Mouse (Mus musculus): ENCODE measurements around the gene Hacd3.
"Not testable (repeated sequence)": the region's sequence is repeated elsewhere in the genome, so short reads cannot be mapped to it uniquely, and the experiment has no call there.

Gene Hacd3

DNA sequence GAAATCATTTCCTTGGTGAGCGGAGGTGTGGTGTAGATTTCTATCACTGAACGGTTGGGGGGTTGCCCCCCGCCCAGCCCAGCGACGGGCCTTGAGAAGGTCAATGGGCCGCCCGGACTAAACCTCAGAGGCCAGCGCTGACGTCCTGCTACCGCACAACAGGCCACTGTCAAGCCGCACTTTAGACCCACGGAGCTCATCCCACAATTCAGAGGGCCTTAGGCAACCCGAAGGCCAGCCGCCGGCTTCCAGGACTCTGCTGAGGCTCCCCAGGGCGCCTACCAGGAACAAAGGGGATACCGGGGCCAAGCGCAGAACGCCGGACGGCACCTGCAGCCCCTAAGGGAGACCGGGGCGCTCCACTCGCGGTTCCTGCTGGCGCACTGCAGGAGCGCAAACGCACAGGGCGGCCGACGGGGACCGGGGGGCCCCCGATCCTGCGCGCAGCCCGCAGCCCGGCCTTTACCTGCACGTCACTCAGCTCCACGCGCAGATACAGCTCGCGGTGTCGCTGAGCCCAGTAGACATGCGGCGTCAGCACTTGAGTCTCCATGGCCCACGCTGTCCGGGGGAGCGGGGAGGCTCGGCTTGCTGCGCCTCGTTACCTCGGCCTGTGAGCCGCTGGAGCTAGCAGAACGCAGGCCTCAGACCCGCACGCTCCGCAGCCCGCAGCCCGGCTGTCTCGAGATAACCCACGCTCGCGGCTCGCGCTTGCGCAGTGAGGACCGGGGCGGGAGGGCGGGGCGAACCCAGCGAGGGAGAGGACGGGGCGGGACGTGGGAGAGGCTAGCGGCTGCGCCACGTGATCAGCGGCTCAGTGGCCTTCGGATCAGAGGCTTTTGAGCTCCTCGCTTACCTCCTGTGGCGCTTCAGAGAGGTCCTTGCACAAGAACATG is at the start of gene Hacd3:
Gene Hacd3, minus strand, starts transcription at position 703 of the 896 bp plus-strand sequence.
- DNase-seq = peak; percentile 96

- DNase-seq = no peak
Measured at GRCm38 (mm10) chr9:65070587-65070986, 49.1 kb upstream of the Hacd3 start.

DNA sequence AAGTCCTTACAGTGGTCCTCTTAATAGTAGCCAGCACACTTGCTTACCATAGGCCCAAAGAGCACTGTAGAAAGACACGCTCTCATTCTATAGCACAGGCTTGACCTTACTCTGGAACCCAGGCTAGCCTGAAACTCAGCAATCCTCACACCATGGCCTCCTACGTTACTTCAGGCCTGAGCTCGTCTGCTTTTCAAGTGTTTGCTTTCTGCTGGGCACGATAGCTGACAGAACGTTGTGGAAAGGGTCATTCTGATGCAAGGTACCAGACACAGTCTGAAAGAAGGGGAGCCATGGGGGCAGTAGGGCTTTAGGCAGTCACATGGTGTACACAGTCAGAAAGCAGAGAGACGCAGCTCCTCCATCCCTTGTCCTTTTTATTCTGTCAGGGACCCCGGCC is 42.8 kb upstream of the Hacd3 start:
- DNase-seq = no peak

DNA sequence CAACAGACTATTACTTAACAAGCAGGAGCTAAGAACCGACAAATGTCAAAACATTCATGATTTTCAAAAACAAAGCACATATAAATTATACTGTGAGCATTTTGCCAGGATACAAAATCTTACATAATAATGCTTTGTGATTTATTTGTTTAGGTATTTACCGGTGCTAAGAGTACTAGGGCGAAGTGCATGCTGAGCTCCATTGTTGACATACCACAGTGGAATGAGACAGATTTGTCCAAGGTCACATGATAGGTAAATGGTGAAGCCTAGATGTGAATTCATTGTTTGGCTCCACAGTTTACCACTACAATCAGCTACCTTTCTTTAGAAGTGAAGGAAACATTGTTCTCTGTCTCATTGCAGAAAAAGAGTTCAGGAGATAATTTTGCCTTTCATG is 29.5 kb upstream of the Hacd3 start:
- no peak for DNase-seq

GRCm38 (mm10) chr9:65049422-65049821 is 27.9 kb upstream of the Hacd3 start:
- DNase-seq = no peak

- DNase-seq = no peak
Measured at GRCm38 (mm10) chr9:65046993-65047392, 25.5 kb upstream of the Hacd3 start.

- peak; percentile 33 for DNase-seq
Measured at GRCm38 (mm10) chr9:65041430-65041829, 19.9 kb upstream of the Hacd3 start.

DNA sequence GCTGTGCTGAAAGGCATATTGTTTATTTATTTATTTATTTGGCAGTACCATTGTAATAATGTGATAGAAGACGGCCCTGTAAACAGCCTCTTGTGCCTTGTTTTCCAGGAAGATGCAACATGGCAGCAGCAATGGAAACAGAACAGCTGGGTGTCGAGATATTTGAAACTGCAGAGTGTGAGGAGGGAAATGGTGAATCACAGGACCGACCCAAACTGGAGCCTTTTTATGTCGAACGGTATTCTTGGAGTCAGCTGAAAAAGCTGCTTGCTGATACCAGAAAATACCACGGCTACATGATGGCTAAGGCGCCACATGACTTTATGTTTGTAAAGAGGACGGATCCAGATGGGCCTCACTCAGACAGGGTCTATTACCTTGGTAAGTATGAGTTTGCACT is 15.4 kb upstream of the Hacd3 start:
- DNase-seq = no peak

DNA sequence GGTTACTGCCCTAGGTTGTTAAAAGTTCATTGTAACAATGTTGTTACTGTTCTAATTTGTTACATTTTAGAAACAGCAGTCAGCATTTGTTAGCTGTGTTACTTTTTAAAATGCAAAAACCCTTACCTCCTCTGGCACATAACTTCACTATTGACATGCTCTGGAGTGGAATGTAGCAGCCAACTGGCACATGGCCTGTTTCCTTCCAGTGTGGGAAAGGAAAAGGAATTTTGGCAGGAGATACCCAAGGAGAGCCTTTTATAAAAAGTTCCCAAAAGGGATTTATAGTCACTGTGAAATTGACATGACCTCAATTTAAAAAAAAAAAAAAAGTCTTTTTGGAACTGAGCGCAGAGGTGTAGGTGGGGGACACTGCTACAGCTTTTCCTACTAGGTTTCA is 15.0 kb upstream of the Hacd3 start:
- no peak for DNase-seq

- peak; percentile 96 for DNase-seq
Measured at GRCm38 (mm10) chr9:65032269-65033108, 11.0 kb upstream of the Hacd3 start, which contains the start of gene Dpp8. Gene Dpp8, plus strand, starts transcription at chr9:65032414.

DNA sequence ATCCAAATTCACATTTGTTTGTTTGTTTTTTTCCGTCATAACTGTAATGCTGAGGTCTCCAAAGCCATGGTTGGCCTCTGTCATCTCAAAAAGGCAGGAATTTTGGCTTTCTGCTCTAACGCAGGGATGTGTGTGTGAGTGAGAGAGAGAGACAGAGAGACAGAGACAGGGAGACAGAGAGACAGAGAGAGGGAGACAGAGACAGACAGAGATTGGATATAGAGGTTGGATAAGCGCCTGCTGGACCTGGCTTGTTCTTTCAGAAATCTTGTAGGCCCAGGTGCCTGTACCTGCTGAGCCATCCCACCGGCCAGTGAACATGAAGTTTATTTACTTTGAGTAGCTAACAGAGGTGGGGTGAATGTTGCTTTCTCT is 10.4 kb upstream of the Hacd3 start:
- DNase-seq = no peak

- not testable (repeated sequence) for DNase-seq
Measured at GRCm38 (mm10) chr9:65031355-65031754, 9.9 kb upstream of the Hacd3 start.

- DNase-seq = no peak
Measured at GRCm38 (mm10) chr9:65028313-65028712, 6.8 kb upstream of the Hacd3 start.

DNA sequence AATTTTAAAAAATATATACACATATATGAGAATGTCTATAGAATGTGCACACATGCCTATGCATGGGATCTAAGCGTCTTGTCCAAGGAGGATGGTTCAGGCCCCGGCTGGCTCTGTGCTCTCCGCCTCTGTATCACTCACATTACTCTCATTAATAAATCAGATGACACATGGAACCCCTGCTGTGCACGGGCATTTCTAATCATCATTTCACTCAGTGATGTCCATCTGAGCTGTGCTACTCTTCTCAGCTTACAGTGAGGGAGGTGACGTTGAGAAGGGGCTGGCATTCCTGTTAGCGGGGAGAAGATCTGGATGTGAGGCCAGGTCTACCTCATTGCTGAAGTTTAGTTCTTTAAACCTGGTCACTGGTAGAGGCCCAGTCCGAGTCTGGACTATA is 5.7 kb upstream of the Hacd3 start:
- peak; percentile 35 for DNase-seq

DNA sequence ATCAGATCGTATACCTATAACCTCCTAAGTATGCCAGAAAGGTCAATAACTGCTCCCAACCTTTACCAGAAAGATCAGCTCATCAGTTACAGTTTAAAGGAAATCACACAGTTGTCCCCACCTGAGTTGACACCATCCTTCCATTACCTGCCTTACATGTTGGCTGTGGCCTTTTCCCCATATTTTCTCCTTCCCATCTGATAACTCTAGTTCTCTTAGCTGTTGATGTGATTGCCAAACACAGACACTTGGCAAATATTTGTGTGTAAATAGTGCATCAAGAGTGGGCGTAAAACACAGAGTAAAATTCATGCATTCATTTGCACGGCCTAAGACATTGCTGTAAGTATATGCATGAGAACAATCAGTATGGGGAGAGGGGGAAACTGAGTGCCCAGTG is 2.0 kb upstream of the Hacd3 start:
- DNase-seq = no peak

DNA sequence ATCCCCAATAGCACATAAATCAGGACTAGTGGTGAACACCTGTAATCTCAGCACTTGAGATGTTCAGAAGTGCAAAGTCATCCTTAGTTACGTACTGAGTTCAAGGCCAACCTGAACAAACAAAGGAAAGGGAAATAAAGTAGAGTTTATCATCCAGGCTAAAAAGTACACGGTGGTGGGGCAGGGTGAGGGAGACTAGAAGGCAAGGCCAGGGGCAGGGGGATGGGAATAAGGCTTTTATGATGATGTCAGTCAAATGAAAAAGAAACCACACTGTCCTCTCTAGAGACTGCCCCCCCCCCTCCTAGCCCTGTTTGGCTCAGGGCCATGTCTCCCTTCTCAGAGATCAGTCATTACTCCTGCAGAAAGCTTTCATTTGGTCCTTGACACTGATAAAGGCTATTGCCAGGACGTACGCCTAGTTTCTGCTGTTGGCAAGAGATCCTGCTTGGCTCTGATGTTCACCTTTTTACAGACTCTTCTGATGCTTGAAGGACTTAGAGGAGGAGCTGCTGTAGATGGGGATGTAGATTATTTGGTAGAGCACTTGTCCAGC is 1.2 kb upstream of the Hacd3 start:
- no peak for DNase-seq

DNA sequence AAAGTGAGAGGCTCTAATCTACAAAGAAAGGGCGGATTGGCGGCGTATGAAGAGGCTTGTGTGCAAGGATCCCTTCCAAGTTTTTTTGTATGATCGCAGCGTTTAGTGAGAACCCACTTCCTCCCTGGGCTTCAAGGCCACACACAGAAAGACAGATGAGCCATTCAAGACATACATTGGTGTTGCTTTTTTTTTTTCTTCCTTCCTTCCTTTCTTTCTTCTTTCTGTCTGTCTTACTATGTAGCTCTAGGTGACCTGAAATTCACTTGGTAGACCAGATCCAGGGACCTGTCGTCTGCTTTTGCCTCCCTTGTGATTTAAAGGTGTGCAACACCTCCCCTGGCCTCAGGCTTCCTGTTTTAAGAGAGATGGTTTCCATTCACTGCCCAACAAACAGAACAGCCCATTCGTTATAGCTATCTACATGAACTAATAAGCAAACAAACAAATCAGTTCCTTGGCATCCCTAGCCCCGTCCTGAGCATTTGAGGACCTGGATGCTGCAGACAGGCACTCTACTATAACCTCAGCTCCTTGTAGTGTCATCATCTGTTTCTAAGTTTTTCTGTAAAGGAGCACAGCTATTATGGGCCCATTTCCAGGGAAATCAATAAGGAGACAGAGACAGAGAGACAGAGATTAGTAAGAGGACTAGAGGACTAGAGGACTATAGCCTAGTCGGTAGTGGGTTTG is 540 bp upstream of the Hacd3 start:
- no peak for DNase-seq

DNA sequence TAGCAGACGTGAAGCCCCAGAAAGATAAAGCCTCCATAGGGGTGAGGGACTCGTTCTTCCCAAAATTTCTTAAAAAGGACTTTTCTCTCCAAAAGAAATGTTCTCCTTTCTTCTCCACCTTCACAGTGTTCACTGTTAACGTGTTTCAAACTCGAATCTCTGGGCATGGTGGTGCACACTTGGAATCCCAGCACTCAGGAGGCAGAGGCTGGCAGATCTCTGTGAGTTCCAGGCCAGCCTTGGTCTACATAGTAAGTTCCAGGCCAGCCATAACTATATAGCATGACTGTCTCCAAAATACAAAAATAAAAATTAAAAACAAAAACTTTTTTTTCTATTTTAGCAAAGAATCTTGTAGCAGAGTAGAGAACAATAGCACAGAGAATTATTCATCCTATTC is 1.4 kb downstream of the Hacd3 start:
- DNase-seq = no peak

- DNase-seq = no peak
Measured at GRCm38 (mm10) chr9:65019146-65019545, 2.3 kb downstream of the Hacd3 start.

GRCm38 (mm10) chr9:65018588-65019121 is 2.8 kb downstream of the Hacd3 start:
- DNase-seq = no peak

- no peak for DNase-seq
Measured at GRCm38 (mm10) chr9:65017896-65018295, 3.6 kb downstream of the Hacd3 start.

DNA sequence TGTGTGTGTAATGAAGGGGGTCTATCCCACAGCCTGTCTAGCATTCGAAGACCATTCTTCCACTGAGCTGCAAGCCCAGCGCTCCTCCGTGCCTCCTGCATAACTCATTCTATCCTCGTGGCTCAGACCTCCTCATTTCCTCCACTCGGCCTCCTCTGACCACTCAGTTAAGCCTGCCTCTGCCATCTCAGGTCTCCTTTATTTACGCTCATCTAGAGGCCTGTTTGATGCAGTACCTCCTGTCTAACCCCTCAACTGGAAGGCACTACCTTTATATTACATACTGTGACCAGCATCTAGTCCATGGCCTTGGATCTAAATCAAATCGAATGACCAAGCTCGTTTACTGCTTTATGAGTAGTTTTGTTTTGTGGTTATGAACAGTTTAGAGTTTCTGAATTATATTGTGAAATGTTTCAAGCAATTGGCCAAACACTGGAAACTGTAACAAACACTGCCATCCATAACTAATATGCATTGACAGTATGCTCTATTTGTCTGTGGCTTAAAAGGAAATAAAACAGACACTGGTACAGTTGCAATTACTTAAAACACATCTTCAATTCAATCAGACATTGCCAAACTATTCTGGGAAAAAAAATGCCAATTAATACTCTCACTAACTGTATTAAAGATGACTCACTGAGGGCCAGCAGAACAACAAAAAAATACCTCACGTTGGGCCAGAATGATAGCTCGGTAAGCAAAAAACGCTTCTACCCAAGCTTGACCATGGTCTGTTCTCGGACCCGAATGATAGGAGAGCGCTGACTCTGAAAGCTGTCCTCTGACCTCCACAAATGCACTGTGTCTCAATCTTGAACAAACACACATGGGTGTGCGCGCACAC is 4.3 kb downstream of the Hacd3 start:
- no peak for DNase-seq
